22 mouse cellular contexts compared by ENCODE assay signal in the genomic region with DNA sequence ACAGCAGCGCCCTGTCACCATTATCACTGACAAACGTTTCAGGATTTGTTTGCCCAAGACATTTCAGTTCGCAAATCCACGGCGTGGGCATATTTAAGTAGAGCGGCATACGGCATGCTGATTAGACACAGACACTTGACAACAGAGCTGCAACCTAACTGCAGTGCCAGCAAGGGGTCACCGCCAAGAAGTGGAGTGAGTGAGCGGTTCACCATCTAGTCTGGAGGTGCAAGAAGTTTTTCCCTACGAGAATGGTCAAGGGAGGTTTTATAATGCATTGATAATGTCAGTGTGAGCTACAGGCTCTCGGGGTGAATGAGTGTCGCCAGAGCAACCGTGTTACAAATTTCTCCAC. TPM values are rescaled to one million over a fixed set of nuclear protein-coding genes. Genes with fewer than 3 reads are reported as not detected.
A peak's percentile ranks its signal among the peaks of the same experiment; 100 is the strongest.
DNase-seq lines count a peak whose midpoint lies in the region; ATAC-seq and TF ChIP-seq lines count a peak whose summit lies in the region.
"Had no signal": no experiment of that assay in that cellular context is flagged by ENCODE, and none has a peak within 500 bp of the region (broad histone marks: within the 10 kb centered on the region; RNA-seq: fewer than 3 reads in every experiment).

No protein-coding gene starts in this region.

- TF ChIP-seq CTCF in ES-Bruce4 (IDR thresholded peaks at IDR 0.05; ENCODE audit: low read depth, low read length) = no peak
- TF ChIP-seq CTCF in heart, postnatal 0 days (IDR thresholded peaks at IDR 0.05; ENCODE audit: low read depth) = no peak

- no peak for ATAC-seq in heart, postnatal 0 days (ENCODE audit: insufficient read depth, low read depth)
- ATAC-seq: forebrain, embryonic 16.5 days; intestine, postnatal 0 days had no signal

- no peak overlapping the region for H3K9ac ChIP-seq in ES-Bruce4 (ENCODE audit: low read depth, poor library complexity, severe bottlenecking)
- H3K9ac ChIP-seq in heart, postnatal 0 days (replicated peaks; ENCODE audit: low read depth, low read length) = no peak overlapping the region
- H3K9ac ChIP-seq: hindbrain, embryonic 14.5 days; kidney, embryonic 15.5 days; limb, embryonic 12.5 days; liver, embryonic 13.5 days; lung, embryonic 14.5 days had no signal

- no peak overlapping the region for H3K27ac ChIP-seq in heart, embryonic 10.5 days
- no peak overlapping the region for H3K27ac ChIP-seq in ES-Bruce4 (ENCODE audit: insufficient read depth, low read length)
- H3K27ac ChIP-seq in heart, postnatal 0 days (ENCODE audit: low read depth) = no peak overlapping the region
- H3K27ac ChIP-seq: hindbrain, embryonic 14.5 days; kidney, embryonic 15.5 days; limb, embryonic 12.5 days; liver, embryonic 13.5 days had no signal

- WGBS in heart, embryonic 10.5 days = 40% methylated on average over 13 of the region's 13 CpGs
- WGBS in heart, postnatal 0 days = 26% methylated on average over 13 of the region's 13 CpGs

- H3K4me3 ChIP-seq in heart, embryonic 10.5 days = 0 out of 2 replicates have a peak overlapping the region, but pooled peaks have one; percentile 19
- 0 out of 2 replicates have a peak overlapping the region, but pooled peaks have one; percentile 25 for H3K4me3 ChIP-seq in ES-Bruce4 (ENCODE audit: low read depth, low read length)
- no peak overlapping the region for H3K4me3 ChIP-seq in heart, postnatal 0 days (ENCODE audit: low read depth, low read length)
- H3K4me3 ChIP-seq: kidney, embryonic 15.5 days; limb, embryonic 12.5 days; liver, embryonic 13.5 days had no signal

- intact Hi-C loops in heart, postnatal 36 days (cut with DNase I) = no loop called here
- intact Hi-C loops in left cerebral cortex, postnatal 4 days (cut with DNase I) = no loop called here
- intact Hi-C loops in left cerebral cortex, postnatal 36 days (cut with DNase I) = no loop called here

- no peaks in the 10 kb centered on the region for H3K27me3 ChIP-seq in heart, embryonic 10.5 days (ENCODE audit: insufficient read depth, poor library complexity, severe bottlenecking)
- no peaks in the 10 kb centered on the region for H3K27me3 ChIP-seq in ES-Bruce4 (ENCODE audit: control insufficient read depth, insufficient read depth, low read length, poor library complexity, severe bottlenecking)
- 0 out of 2 replicates have a peak, but pooled peaks cover 2% of the 10 kb centered on the region for H3K27me3 ChIP-seq in heart, postnatal 0 days (ENCODE audit: control insufficient read depth, insufficient read depth, low read length)
- H3K27me3 ChIP-seq: kidney, embryonic 15.5 days; limb, embryonic 12.5 days had no signal

- no peak for TF ChIP-seq EP300 in ES-Bruce4 (IDR thresholded peaks at IDR 0.05; ENCODE audit: insufficient read depth, low read depth, low read length)
- no peak for TF ChIP-seq EP300 in heart, postnatal 0 days (IDR thresholded peaks at IDR 0.05; ENCODE audit: low read depth)

- DNase-seq in heart, embryonic 10.5 days (ENCODE audit: low spot score) = no peak
- no peak for DNase-seq in heart, postnatal 36 days
- DNase-seq in left cerebral cortex, postnatal 4 days = peak; percentile 20
- no peak for DNase-seq in left cerebral cortex, postnatal 36 days (ENCODE audit: low spot score in 2 of 2)
- DNase-seq in heart, postnatal 0 days (ENCODE audit: low spot score) = no peak
- no peak for DNase-seq in adrenal gland, adult 8-10 months
- DNase-seq: B cell, adult 2 months; embryo, embryonic 11 days; layer of hippocampus, adult 9-11 months; liver, embryonic 13.5 days; lung, embryonic 14.5 days; right cerebral cortex, postnatal 14 days; thymus, adult 2 months had no signal

- H3K4me2 ChIP-seq in heart, postnatal 0 days (ENCODE audit: low read depth, low read length) = peak overlapping the region; percentile 45
- H3K4me2 ChIP-seq: hindbrain, embryonic 14.5 days; kidney, embryonic 15.5 days; limb, embryonic 12.5 days; liver, embryonic 13.5 days; lung, embryonic 14.5 days had no signal

- no peaks in the 10 kb centered on the region for H3K36me3 ChIP-seq in heart, embryonic 10.5 days
- no peaks in the 10 kb centered on the region for H3K36me3 ChIP-seq in ES-Bruce4 (ENCODE audit: control insufficient read depth, insufficient read depth, low read length, poor library complexity, severe bottlenecking)
- H3K36me3 ChIP-seq in heart, postnatal 0 days (replicated peaks; ENCODE audit: control insufficient read depth, insufficient read depth, low read length) = no peaks in the 10 kb centered on the region
- H3K36me3 ChIP-seq: kidney, embryonic 15.5 days; limb, embryonic 12.5 days; liver, embryonic 13.5 days had no signal

- TF ChIP-seq POLR2A in ES-Bruce4 (IDR thresholded peaks at IDR 0.05; ENCODE audit: insufficient read depth, low read length) = no peak

- H3K9me3 ChIP-seq in heart, embryonic 10.5 days = no peaks in the 10 kb centered on the region
- H3K9me3 ChIP-seq in ES-Bruce4 (replicated peaks; ENCODE audit: control insufficient read depth, insufficient read depth, low read length, poor library complexity, severe bottlenecking) = no peaks in the 10 kb centered on the region
- H3K9me3 ChIP-seq in heart, postnatal 0 days (replicated peaks; ENCODE audit: control insufficient read depth, low read length) = no peaks in the 10 kb centered on the region
- H3K9me3 ChIP-seq: kidney, embryonic 15.5 days; limb, embryonic 12.5 days; liver, embryonic 13.5 days had no signal

- H3K4me1 ChIP-seq in heart, embryonic 10.5 days = peaks cover 15% of the 10 kb centered on the region
- H3K4me1 ChIP-seq in ES-Bruce4 (ENCODE audit: control insufficient read depth, insufficient read depth, low read length) = no peaks in the 10 kb centered on the region
- H3K4me1 ChIP-seq in heart, postnatal 0 days (ENCODE audit: control insufficient read depth, insufficient read depth) = peaks cover 12% of the 10 kb centered on the region; the same call in 1 of the 2 replicates
- H3K4me1 ChIP-seq: liver, embryonic 13.5 days had no signal

RNA-seq across cellular contexts. Expression of a gene that starts 20.7 kb away (rescaled TPM):
- 0.73 and 1.8 TPM in 2 replicates for polyA plus RNA-seq in heart, embryonic 10.5 days (2016; fragmentation: Nextera tagmentation; extraction: Ambion mirVana)
- 10 to 100 TPM; 14.1 to 14.8 TPM for total RNA-seq in heart, postnatal 36 days (2021)
- 1 to 10 TPM; 9.5 to 9.9 TPM for total RNA-seq in left cerebral cortex, postnatal 4 days (2021)
- 1 to 10 TPM; 8.0 to 8.4 TPM for total RNA-seq in left cerebral cortex, postnatal 36 days (2021)
- polyA plus RNA-seq in ES-Bruce4 (2011; ENCODE audit: insufficient read depth, insufficient read length, low read depth, missing spikeins) = 0.49 and 1.2 TPM in 2 replicates
- total RNA-seq in heart, postnatal 0 days (2014; rRNA removed; ENCODE audit: low replicate concordance) = 2.5 and 3.6 TPM in 2 replicates
- polyA plus RNA-seq in heart, postnatal 0 days (2015; fragmentation: Nextera tagmentation; extraction: Ambion mirVana) = 2.5 and 3.5 TPM in 2 replicates
- 10 to 100 TPM in 1 of 4 experiments, 1 to 10 TPM in 3; 3.3 to 11.1 (median 6.5) TPM for total RNA-seq in adrenal gland, adult 8-10 months (2022)
- total RNA-seq: megakaryocyte-erythroid progenitor cell, adult 5-6 weeks; monocyte, adult 5-6 weeks had no signal
- polyA plus RNA-seq: spleen, adult 2 months had no signal
